Mouse (Mus musculus) bone marrow, adult 2 months (tissue): Measurements from ENCODE around the gene Rpl3l.

ENCODE experiments used
- CTCF ChIP-seq: fragments of 200-500 bp; IDR thresholded peaks from 2 replicates; pipeline ENCODE4 v1.5.1; 2011; ENCODE audit warnings: low read length, control low read depth; ENCODE audit not compliant: control insufficient read depth, insufficient read depth
- POLR2A ChIP-seq: fragments of 200-500 bp; IDR thresholded peaks from 2 replicates; pipeline ENCODE4 v1.6.1; 2011; ENCODE audit warnings: low read depth, mild to moderate bottlenecking, control low read depth, low read length, borderline replicate concordance; ENCODE audit not compliant: control insufficient read depth

GRCm38 (mm10) chr17:24719494-24720222, 8.0 kb upstream of the Rpl3l start:
- TF ChIP-seq POLR2A (peak; percentile 94; the same call in 1 of the 2 replicates), CTCF (no peak)
